Mouse (Mus musculus) layer of hippocampus, postnatal 36 days (tissue): ENCODE results near the gene Sumo3. TPM values are rescaled to one million over a fixed set of nuclear protein-coding genes. Genes with fewer than 3 reads are reported as not detected.

Source experiments
- DNase-seq, 2 experiments: peaks; one replicate each; pipeline ENCODE4 v3.0.0; 2022
- total RNA-seq, 2 experiments: library from RNA; stranded (reverse); gene quantifications; 2 replicates each; pipeline ENCODE4 v1.2.3; 2021

Sumo3 gene
- 100 to 1,000 TPM; 127 TPM for total RNA-seq

DNA sequence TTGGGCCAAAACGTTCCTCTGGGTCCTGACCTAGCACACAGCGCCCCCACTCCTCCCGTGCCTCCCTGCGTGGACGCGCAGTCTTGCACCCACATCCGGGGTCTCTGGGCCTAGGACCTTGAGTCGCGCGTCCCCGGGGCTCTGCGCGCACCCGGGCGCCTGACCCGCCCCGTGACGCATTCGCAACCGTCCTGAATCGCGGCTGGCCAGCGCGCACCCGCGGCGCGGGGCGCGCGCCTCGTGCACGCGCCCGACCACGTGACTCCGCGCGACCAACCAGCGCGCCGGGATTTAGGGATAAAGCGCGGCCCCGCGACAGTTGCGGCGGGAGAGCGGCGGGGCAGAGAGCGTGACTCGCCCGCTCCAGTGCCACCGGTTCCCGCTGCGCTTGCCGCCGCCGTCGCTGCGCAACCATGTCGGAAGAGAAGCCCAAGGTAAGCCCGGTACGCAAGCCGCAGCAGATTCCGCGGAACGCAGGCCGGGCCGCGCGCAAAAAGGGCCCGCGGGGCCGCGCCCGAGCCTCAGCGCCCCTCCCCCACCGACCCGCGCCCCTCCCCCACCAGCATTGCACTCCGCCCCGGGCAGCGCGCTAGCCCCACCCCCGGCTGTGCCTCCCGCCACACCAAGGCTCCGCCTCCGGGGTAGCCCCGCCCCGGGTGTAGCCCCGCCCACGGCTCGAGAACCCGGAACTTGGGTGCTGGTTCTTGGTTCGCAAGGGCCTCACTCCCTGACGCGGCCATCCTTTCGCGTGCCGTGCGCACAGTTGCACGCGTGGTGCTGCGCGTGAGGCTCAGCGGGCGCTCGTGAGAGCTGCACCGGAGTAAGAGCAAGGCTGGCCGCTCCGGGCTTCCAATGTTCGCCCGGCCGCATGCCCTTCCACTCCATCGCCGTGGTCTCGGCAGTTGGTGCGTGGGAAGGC is at the start of gene Sumo3, which contains the start of gene Gm49325:
Gene Sumo3 (plus strand): TSS at position 190 of the 919 bp plus-strand sequence.
Gene Gm49325 (plus strand): TSS at position 290 of the 919 bp plus-strand sequence.
- peak; percentile 93 for DNase-seq

DNA sequence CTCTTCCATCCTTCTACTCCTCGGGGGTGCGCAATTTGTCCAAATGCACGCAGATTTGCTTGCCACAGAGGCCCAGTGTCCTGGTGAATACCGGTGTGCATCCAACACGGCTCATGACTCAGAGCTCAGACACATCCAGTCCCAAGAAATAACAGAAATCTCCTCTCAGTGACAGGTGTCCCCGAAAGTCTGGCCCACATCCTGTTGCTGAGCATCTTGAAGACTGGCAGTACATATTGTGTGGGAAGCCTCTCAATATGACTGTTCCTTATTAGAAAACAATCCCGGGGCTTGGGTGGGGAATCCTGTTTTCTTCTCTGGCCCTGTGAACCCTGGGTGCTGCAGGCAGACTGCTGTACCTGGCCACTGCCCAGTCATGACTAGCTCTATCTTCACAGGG is 49.3 kb upstream of the Sumo3 start:
- DNase-seq: peak; percentile 45

DNA sequence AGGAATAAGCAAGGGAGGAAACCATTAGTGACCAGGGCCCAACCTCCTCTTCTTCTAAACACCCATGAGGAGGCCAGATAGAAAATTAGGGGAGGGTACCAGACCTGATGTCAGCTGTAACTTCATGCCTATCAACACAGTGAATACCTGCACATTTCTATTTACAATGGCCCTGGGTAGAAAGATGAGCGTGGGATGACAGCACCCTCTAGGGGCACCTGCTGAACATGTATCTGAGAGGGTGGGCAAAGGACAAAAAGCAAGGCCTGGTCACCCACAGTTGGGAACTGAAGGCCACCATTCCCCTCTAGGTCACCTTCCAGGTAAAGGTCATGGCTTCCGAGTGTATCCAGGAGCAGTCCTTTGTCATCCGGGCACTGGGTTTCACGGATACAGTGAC is 48.3 kb upstream of the Sumo3 start:
- DNase-seq: no peak

DNA sequence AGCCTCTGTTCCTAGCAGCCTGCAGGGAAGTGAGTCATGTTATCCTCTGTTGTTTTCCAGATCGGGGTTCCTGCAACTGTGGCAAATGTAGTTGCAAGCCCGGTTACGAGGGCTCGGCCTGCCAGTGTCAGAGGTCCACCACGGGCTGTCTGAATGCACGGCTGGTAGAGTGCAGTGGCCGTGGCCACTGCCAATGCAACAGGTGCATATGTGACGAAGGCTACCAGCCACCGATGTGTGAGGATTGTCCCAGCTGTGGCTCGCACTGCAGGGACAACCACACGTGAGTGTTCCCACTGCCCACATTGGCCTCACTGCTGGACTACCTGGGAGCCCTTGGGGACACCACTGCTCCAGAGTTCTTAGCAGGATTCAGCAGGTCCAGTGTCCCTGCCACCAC is 45.8 kb upstream of the Sumo3 start:
- DNase-seq: no peak

DNA sequence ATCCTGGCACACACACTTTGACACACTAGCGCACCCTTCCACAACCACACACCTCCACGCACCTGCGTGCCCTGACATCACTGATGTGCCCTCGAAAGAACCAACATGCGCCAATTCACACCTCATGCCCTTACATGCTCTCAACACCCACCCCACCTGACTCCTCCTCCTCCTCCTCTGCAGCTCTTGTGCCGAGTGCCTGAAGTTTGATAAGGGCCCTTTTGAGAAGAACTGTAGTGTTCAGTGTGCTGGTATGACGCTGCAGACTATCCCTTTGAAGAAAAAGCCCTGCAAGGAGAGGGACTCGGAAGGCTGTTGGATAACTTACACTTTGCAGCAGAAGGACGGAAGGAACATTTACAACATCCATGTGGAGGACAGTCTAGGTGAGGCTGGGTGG is 45.1 kb upstream of the Sumo3 start:
- DNase-seq: no peak

DNA sequence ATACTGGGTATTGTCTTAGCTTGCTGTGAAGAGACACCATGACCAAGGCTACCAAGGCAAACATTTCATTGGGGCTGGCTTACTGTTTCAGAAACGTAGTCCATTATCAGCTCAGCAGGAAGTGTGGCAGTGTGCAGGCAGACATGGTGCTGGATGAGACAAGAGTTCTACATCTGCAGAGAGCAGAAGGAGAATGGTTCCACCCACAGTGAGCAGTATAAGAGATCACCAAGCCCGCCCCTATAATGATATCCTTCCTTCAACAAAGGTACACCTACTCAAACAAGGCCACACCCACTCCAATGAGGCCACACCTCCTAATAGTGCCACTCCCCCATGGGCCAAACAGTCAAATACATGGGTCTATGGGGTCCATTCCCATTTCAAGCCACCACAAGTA is 44.4 kb upstream of the Sumo3 start:
- no peak for DNase-seq

DNA sequence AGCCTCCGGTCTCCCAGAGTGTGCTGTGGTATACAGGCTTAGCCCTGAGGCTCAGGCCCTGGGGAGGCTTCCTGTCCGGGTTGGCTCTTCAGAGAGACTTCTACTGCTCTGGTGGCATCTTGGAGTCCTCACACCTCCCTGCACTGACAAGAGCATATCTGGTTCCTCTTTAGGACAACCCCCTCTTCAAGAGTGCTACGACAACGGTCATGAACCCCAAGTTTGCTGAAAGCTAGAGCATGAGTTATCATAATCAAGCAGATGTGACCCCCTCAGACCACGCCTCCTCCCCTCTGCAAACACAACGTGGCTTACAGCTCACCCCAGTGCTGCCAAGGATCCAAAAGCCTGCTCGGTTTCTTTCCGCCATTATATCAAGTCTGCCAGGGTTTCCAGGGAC is 40.9 kb upstream of the Sumo3 start:
- DNase-seq: no peak

DNA sequence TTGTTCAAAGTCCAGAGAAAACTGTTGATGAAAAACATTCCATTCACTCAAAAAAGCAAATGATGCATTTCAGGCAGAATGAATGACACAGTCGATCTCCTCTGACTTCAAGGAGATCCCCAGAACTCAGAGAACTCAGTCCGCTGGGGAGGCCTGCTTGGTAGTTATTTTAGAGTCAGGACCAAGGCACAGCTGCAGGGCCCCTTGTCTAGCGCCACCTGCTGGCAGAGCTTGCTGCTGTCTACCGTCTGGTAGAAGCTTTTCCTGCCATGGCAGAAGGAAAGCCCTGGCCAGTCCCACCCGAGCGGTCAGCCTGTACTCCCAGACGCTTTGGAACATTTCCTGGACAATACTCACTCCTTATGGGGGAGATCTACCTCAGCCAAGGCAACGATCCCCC is 39.2 kb upstream of the Sumo3 start:
- DNase-seq: peak; percentile 71 to 78

DNA sequence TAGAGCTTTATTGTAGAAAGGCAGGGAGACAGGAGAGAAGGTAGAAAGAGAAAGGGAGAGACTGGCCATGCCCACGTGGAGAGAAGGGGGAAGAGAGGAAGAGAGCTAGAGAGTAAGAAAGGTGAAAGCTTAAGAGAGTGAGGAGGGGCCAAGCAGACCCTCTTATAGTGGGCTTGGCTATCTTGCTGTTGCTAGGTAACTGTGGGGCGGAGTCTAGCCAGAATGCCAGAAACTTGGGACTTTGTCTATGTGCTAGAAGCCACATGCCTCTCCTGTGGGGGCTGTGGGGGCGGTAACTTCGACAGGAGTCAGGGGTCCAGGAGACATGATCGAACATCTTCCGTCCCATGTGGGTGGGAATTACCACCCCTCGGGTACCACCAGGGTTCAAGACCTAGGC is 36.4 kb upstream of the Sumo3 start:
- DNase-seq: no peak

DNA sequence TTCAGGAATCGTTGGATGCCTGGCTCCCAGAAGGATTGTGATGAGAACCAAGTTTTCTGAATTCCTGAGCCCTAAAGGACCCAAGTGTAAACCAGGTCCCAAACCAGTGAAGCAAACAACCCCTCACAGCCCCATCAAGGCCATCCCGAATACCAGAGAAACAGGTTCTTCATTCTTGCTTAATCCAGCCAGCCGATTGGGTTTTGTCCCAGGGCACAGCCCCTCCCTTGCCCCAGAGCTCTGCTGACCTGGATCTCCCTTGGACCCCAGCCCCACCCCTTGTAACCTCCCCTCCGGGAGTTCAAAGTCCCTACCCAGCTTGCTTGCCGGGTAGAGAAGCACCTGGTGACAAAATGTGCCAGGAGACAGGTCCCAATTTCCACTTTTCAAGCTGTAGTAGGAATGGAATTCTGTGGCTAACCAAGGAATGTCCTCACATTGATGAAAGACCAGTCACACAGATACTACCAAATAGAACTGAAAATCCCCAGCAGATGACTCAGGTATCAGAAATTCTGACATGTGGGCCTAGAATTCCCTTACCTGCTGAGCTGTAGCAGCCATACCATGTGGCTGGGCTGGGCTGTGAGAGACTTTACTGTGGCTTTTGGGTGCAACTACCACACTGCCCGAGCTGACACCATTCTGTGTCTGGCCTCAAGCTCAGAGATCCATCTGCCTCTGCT is 35.8 kb upstream of the Sumo3 start:
- DNase-seq: no peak

DNA sequence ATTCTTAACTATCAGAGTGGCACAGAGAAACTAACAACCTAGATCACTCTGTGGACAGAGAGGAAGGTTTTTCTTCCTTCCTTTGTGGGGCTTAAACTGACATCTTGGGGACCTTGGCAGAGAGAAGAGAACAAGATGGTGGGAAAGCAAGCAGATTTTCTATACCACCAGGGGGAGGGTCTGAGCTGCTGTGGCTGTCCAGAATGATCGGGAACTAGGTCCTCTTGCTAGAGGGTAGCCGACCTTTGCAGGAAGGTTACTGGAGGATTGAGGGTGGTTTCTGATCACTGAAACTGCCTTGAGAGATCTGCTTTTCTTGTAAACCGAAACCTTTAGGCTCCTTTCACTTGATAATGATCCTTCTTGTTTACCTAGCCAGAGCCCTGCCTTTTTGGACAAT is 33.7 kb upstream of the Sumo3 start:
- no peak for DNase-seq

DNA sequence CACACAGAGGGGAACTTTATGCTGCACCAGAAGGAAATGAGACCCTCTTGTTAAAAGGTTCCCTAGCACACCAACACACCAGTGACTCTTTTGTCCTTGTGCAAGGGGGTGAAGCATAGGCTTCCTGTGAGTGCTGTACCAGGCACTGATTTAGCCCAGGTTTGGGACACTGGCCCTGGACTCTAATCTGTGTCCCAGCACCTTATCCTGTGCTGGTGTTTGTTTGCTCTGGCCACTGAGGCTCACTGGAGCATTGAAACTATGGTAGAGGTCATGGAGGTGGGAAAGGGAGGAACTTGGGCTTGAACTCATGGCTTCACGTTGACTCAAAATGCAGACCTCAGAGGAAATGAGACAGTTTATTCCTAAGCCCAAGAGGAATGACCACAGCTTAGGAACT is 32.7 kb upstream of the Sumo3 start:
- DNase-seq: no peak

DNA sequence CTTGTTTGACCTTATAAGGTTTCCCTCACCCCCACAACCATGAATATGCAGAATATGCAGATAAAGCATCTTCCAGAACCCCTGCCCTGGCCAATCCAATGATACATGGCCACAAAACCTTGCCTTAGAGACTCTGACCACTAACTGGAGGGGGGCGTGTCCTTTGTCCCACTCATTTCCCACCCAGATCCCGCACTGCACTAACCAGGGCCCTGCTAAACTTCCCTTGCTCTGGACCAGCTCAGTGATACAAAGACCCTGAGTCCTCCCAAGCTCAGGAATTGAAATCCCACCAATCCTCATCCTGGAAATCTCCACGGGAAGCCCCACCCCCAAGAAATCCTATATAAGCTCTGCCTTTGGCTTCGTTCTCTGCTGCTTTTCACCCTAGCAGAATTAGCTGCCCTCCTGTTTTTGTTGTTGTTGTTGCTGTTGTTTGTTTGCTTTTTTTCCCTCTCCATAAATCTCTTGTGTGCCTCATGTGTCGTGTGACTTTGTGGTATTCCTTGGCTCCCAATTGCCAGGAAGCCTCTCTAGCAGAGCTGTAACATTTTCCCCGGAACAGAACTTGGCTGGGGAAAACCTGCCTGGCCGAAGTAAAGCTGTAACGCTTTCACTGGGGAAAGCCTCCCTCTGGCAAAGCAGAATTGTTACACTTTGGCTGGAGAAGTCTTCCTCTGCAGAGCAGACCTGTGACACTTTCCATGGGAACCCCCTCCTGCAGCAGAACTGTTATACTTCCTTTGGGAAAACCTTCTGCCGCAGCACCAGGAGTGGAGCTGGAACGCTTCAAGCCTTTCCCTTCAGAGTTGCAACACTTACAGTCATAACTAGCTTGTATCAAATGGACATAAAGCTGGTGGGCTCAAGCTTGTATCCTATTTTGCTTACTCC is 25.6 kb upstream of the Sumo3 start:
- no peak for DNase-seq

DNA sequence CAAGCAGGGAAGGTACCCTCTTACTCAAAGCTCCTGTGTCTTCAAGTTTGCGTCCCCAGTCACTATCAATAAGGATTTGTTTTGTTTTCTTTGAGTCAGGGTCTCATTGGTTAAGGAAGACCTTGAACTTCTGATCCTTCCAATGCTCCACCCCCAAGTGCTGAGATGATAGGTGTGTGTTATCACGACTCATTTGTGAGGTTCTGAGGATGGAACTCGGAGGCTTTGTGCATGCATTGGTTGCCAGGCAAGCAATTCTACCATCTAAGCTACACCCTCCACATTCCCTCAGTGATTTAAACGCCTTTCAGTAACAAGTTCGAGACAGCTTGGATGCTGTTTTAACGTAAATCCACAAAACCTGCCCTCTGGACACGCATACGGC is 24.9 kb upstream of the Sumo3 start:
- DNase-seq: no peak

DNA sequence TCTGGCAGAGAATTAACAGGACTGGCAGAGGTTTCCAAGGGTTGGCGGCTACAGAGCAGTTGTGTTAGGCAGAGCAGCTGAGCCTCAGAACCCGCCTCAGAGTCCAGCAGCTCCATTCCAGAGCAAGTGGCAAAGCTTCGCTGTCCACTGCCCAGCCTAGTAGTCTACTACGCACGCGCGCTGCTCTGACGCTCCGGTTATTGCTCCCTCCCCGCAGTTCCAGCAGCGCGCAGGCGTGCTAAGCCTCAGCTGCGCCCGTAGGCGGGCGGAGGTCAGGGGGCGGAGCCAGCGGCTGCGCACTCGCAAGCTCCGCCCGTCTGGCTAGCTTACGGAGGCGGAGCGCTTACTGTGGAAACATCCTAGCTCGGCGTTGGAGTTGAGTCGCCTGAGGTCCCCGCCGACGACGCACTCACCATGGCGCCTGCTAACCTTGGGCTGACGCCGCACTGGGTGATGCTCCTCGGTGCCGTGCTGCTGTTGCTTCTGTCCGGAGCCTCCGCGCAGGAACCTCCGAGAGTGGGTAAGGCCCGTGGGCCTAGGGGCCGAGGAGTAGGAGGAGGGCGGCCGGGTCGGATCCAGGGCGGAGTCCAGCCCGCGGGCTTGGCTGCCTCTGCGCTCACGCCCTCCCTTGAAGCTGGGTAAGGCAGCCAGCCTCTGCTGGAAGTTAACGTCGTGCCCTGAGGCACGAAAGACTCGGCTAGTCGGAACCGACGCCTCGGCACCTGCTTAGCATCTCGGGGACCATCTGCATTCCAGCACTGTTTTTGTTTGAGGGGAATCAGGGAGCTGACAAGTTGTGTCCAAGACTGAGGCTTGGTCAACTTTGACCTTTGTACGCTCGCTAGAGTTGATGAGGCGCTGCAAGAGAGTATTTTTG is 24.3 kb upstream of the Sumo3 start, which contains the start of gene Pttg1ip:
Gene Pttg1ip (plus strand): TSS at position 313 of the 877 bp plus-strand sequence.
- DNase-seq: peak; percentile 95

DNA sequence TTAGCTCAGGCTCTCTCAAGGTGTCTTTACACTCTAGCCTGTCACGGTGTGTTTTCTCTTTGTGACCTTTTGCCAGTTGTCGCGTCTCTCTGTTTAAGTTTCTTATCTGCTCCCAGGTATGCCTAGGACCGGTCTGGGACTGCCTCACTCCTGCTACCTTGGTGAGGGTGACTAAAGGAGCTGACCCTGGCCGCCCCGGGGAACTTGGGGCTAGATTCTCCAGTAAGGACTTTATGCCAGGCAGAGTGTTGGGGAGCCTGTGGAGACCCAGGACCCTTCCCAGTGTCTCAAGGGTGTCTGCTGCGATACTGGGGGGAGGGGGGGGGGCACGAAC is 23.6 kb upstream of the Sumo3 start:
- DNase-seq: no peak

DNA sequence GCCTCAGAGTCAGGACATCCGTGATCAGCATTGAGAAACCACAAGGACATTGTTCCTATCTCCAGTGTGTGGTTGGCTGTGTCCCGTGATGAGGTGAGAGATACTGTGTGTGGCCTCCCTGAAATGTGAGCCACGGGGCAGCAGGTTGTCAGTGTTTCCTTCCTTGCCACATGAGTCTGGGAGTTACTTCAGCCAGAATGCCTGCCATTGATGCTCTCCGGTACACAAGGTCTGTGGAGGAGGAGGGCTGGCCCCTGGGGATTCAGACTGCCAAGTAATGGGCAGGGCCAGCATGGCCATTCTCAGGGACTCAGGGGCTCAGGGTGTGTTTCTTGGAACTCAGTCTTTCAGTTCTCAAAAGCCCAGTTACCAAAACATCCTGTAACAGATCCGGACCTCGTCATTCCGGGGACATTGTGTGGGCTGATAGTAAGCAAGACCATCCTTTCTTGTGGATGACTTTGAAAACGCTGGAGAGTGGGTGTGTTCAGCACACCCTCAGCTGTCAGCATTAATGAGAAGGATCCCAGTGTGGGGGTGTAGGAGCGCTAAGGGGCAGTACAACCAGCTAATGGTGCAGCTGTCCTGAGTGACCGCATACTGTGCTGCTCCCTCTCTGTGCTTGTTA is 22.0 kb upstream of the Sumo3 start:
- DNase-seq: no peak

DNA sequence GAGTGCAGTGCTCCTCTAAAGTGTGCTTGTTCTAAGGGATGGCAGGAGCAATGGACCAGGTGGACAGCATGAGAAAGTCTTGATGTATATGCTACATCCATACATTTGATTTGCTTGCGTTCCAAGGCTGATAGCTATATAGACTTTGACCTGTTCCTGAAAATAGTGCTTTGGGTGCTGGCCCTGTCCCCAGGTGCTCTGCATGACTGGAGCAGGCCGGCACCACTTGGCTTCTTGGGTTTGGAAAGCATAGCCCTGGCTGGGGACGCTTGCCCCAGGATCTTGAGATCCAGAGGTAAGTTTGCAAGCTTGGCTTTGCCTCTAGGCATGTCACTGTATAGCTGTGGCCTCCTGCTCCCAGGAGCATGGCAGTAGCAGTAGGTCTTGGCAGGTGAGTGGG is 19.3 kb upstream of the Sumo3 start:
- no peak for DNase-seq

DNA sequence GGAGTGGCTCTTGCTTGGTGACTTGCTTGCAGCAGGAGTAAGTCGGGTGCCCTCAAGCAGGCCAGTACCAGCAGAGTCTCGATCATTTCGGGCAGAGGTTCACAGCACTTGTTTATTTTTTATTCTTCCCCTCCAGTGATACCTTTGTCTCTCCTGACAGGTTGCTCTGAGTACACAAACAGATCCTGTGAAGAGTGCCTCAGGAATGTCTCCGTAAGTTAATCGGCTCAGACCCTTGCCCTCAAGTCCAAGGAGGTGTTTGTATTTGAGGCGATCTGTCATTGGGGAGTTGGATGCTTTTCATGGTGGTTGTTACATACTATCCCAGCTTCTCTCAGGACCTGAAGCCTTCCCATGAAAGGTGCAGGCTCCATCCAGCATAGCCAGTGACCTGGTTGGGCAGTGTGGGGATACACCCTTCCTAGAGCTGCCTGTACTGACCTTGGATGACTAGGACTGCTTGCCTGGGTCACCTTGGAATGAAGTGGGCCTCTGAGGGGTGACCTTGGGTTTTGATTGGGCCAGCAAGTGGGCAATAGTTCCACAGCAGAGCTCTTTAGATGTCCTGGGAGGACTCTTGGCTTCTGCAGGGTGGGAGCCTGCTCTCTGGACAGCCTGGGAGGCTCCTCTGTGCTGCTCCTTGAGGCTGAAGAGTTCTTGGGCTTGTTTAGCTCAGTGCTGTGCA is 18.7 kb upstream of the Sumo3 start:
- DNase-seq: no peak

DNA sequence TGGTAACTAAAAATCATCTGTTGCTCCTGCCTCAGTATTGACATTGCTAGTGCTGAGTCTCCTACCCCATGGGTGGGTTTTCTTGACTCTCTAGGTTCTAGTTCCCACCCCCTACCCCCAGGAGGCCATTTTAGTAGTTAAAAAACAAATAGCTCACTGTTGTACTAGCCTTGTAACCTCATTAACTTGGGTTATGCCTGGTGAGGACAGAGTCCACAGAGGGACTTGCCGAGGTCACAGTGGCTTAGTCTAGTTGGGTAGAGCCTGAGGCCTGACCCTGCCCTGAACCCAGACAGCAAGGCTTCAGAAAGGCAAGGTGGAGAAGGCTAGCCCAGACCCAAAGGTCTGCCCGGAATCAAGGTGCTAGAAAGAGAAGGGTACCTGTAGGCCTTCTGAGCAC is 17.9 kb upstream of the Sumo3 start:
- no peak for DNase-seq

DNA sequence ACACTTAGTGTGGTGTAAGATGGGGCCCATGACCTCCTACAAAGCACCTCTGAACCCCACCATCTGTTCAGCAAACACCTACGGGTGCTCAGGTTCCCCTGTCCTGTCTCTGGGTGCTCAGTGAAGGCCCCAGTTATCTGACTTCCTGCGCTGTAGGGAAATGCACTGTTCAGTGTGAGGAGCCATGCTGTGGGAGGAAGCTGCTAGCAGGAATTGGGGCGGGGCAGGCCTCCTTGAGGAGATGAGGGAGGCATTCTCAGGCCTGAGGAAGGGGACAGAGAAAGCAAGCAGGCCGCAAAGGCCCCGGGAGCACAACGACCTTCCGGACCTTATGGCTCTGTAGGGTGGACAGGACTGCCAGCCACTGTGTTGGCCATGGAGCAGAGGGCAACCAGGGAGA is 16.8 kb upstream of the Sumo3 start:
- DNase-seq: no peak
